Mouse (Mus musculus): ENCODE results near the gene Srsf11.

Gene Srsf11

GRCm38 (mm10) chr3:157993322-157993721, 43.1 kb downstream of the Srsf11 start:
- DNase-seq (ENCODE audit: low read depth in 2 of 2, low spot score in 2 of 2), result no peak

- DNase-seq (ENCODE audit: low read depth in 2 of 2, low spot score in 2 of 2), result no peak
These were observed 56.8 kb downstream of the Srsf11 start for GRCm38 (mm10) chr3:157979619-157980018.

DNA sequence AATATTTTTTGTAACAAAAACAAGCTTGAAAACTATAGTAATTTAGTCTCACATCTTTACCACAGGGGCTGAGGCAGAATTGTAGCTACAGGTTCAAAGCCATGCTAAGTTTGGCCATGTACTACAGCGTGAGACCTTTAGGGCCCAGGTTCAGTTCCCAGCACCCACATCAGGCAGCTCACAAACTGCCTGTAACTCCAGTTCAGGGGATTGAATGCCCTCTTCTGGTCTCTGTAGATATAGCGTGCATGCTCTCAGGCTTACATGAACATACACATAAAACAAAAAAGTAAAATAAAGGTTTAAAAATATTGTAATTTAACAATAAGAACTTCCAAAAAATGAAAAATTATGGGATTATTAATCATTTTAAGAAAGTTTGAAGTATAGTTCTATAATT, 63.2 kb downstream of the Srsf11 start:
- DNase-seq (ENCODE audit: low read depth in 2 of 2, low spot score in 2 of 2), result no peak

DNA sequence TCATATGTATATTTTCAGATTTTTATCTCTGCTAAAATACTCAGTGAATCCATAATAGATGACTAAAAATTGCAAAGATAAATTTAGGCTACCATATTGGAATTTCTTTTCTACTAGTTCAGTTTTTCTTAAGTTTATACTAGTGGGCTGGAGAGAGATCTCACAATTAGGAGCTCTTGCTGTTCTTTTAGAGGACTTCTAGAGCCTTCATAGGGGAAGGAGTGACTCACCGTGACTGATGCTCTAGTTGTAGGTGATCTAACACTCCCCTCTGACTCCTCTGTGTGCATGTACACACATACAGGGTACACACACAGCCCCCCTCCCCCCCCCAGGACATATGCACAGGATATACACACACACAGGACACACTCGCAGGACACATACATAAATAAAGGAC, 65.3 kb downstream of the Srsf11 start:
- no peak for DNase-seq (ENCODE audit: low read depth in 2 of 2, low spot score in 2 of 2)

Data from CD8-positive naive resting alpha-beta T cell, adult 2 months (primary cell).